Mouse (Mus musculus): Measurements from ENCODE around the gene Tbxa2r. TPM values are rescaled to one million over a fixed set of nuclear protein-coding genes. Genes with fewer than 3 reads are reported as not detected.

Tbxa2r gene
- total and polyA plus RNA-seq, 3 experiments = 0.12 to 0.30 (median 0.13) TPM

DNA sequence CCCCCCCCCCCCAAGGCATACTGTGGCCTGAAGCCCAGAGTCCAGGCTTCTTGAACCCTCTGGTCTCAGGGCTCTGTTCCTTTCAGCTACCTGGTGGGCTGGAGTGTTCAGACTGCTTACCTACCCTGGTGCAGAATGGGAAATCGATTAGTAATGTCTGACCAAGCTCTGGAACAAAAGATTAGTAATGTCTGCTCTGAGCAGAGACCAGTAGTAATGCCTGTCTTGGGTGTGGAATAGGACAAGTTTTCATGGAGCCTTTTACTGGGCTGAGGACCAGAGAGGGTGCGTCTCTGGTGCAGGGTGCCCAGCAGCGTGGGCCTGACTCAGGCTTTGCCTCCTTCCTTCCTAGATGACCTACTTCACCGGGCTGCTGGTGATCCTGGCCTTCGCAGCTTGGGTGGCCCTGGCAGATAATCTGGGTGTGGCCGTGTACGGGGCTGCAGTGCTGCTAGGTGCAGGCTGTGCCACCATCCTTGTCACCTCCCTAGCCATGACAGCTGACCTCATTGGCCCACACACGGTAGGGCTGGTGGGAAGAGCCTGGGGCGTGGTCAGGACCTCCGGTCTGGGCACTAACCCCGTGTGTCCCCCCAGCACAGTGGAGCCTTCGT, 33.9 kb downstream of the Tbxa2r start:
- DNase-seq (ENCODE audit: extremely low read depth) = no peak
- no peaks in the 10 kb centered on the region for H3K27me3 ChIP-seq (replicated peaks)
- no peak overlapping the region for H3K9ac ChIP-seq (ENCODE audit: insufficient read depth, low read depth)
- TF ChIP-seq RCOR1 (conservative IDR thresholded peaks at IDR 0.05; ENCODE audit: low read depth, low read length) = no peak
- no peak for TF ChIP-seq CTCF (conservative IDR thresholded peaks at IDR 0.05 in 1 of 2, IDR thresholded peaks at IDR 0.05 in 1 of 2; ENCODE audit: low read depth in 2 of 2, low read length in 2 of 2)
- TF ChIP-seq JUND (conservative IDR thresholded peaks at IDR 0.05; ENCODE audit: low read depth, low read length) = no peak
- TF ChIP-seq USF1 (IDR thresholded peaks at IDR 0.05; ENCODE audit: low read depth, low read length) = no peak
- no peak for TF ChIP-seq HCFC1 (IDR thresholded peaks at IDR 0.05; ENCODE audit: low read depth, low read length)
- no peak for TF ChIP-seq EP300 (IDR thresholded peaks at IDR 0.05; ENCODE audit: low read length)
- TF ChIP-seq IRF4 (IDR thresholded peaks at IDR 0.05; ENCODE audit: low read depth, low read length) = no peak
- no peak for TF ChIP-seq NELFE (IDR thresholded peaks at IDR 0.05; ENCODE audit: low read depth, low read length)
- TF ChIP-seq TBP (conservative IDR thresholded peaks at IDR 0.05; ENCODE audit: low read depth, low read length) = no peak
- TF ChIP-seq JUN (IDR thresholded peaks at IDR 0.05; ENCODE audit: insufficient read depth, low read depth, low read length) = no peak
- TF ChIP-seq ZNF384 (IDR thresholded peaks at IDR 0.05; ENCODE audit: low read depth, low read length) = no peak
- no peak for TF ChIP-seq POLR2A (IDR thresholded peaks at IDR 0.05; ENCODE audit: low read depth, low read length)
- peak overlapping the region; percentile 25; the same call in 1 of the 2 replicates for H3K27ac ChIP-seq (ENCODE audit: insufficient read depth, low read depth)
- peak overlapping the region in 1 of 3 experiments; percentile 30 for H3K4me3 ChIP-seq (replicated peaks in 1 of 3; ENCODE audit: low read depth in 2 of 3, low read length in 2 of 3, poor library complexity in 1 of 3)
- H3K4me2 ChIP-seq (ENCODE audit: insufficient read depth, low read depth, poor library complexity, severe bottlenecking) = no peak overlapping the region
- H3K79me2 ChIP-seq (replicated peaks; ENCODE audit: control insufficient read depth, extremely low read depth, insufficient read depth, poor library complexity, severe bottlenecking) = no peaks in the 10 kb centered on the region; the same call in 1 of the 2 replicates
- peaks cover 60 to 81% of the 10 kb centered on the region in 2 experiments for H3K36me3 ChIP-seq (replicated peaks in 1 of 2; ENCODE audit: control insufficient read depth in 1 of 2, insufficient read depth in 1 of 2, low read length in 1 of 2)
- H3K4me1 ChIP-seq (ENCODE audit: control insufficient read depth in 1 of 2, insufficient read depth in 2 of 2) = peaks cover 44 to 86% of the 10 kb centered on the region in 2 experiments
- no peaks in the 10 kb centered on the region for H3K9me3 ChIP-seq (replicated peaks; ENCODE audit: low read length)
- dilution Hi-C loops (cut with MboI; ENCODE audit: extremely low pct_ligation_motif_present, extremely low pct_unique_long_range_greater_than_20kb, low sequenced_read_pairs) = no loop called here
- in situ Hi-C loops (cut with MboI; ENCODE audit: low pct_ligation_motif_present, low pct_unique_long_range_greater_than_20kb, low sequenced_read_pairs) = no loop called here

DNA sequence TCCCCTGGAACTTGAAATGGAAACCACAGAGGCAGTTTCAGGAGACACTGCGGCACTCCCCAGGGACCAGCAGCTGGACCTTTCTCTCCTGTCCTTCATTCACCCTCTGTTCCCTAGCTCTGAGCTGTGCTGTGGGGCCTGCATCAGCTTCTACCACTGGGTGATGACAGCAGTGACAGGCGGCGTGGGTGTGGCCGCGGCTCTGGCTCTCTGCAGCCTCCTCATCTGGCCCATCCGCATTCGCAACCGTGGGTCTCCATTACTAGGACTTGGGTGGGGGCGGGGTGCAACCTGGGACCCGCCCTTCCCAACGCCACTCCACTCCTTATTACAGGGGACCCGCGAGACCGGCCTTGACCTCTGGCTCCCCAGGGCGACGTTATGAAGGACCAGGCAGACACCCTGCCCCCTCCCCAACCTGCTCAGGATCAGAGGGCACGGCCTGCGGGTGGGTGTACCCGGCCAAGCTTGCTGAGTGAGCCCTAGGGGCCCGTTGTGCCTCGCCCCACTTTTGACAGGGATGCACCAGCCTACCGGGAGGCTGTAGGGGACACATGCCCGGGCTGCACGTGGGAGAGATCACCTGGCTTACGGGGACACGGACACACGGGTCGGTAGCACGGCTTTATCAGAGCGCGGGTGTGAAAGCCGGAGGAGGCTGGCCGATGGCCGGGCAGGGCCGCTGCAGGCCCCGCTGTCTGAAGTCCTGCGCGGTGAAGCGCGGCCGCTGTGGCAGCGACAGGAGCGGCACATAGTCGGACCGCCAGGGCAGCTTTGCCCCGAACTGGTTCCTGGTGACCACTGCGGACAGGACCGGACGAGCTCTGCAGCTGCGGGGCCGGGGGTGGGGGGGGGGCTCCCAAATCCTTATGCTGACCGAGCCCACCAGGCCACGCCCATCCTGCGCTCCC, 35.2 kb downstream of the Tbxa2r start:
- in situ Hi-C loops (cut with MboI; ENCODE audit: low pct_ligation_motif_present, low pct_unique_long_range_greater_than_20kb, low sequenced_read_pairs) = no loop called here
- Histone ChIP-seq H3K9ac (ENCODE audit: insufficient read depth, low read depth) (no peak overlapping the region), H3K4me3 (replicated peaks in 1 of 3; ENCODE audit: low read depth in 2 of 3, low read length in 2 of 3, poor library complexity in 1 of 3) (peak overlapping the region in 1 of 3 experiments; percentile 3), H3K4me1 (ENCODE audit: control insufficient read depth in 1 of 2, insufficient read depth in 2 of 2) (peaks cover 42 to 81% of the 10 kb centered on the region in 2 experiments), H3K36me3 (replicated peaks in 1 of 2; ENCODE audit: control insufficient read depth in 1 of 2, insufficient read depth in 1 of 2, low read length in 1 of 2) (peaks cover 72 to 93% of the 10 kb centered on the region in 2 experiments), H3K27ac (ENCODE audit: insufficient read depth, low read depth) (peak overlapping the region; percentile 7; the same call in 1 of the 2 replicates), H3K4me2 (ENCODE audit: insufficient read depth, low read depth, poor library complexity, severe bottlenecking) (no peak overlapping the region), H3K27me3 (replicated peaks) (no peaks in the 10 kb centered on the region), H3K9me3 (replicated peaks; ENCODE audit: low read length) (no peaks in the 10 kb centered on the region), H3K79me2 (replicated peaks; ENCODE audit: control insufficient read depth, extremely low read depth, insufficient read depth, poor library complexity, severe bottlenecking) (no peaks in the 10 kb centered on the region)
- TF ChIP-seq RAD21 (IDR thresholded peaks at IDR 0.05; ENCODE audit: low read depth, low read length) (no peak), CHD2 (IDR thresholded peaks at IDR 0.05; ENCODE audit: low read length) (0 out of 2 replicates have a peak, but pooled peaks have one; percentile 37), IRF4 (IDR thresholded peaks at IDR 0.05; ENCODE audit: low read depth, low read length) (0 out of 2 replicates have a peak, but pooled peaks have one; percentile 21), TCF12 (IDR thresholded peaks at IDR 0.05; ENCODE audit: low read depth, low read length) (0 out of 2 replicates have a peak, but pooled peaks have one; percentile 10), HCFC1 (IDR thresholded peaks at IDR 0.05; ENCODE audit: low read depth, low read length) (no peak)
- DNase-seq (ENCODE audit: extremely low read depth) = no peak
- dilution Hi-C loops (cut with MboI; ENCODE audit: extremely low pct_ligation_motif_present, extremely low pct_unique_long_range_greater_than_20kb, low sequenced_read_pairs) = no loop called here
